Mouse (Mus musculus) hindbrain, embryonic 14.5 days (tissue): ENCODE measurements around the gene Myo18b. TPM values are rescaled to one million over a fixed set of nuclear protein-coding genes. Genes with fewer than 3 reads are reported as not detected.

Experiments used
- ATAC-seq: fragments of 200-750 bp; cut with Nextera tagmentation; 2 replicates; pipeline ENCODE4 v1.8.0; 2017; ENCODE audit warnings: moderate number of reproducible peaks, mild to moderate bottlenecking, moderate TSS enrichment, moderate library complexity; ENCODE audit not compliant: low FRiP score
- DNase-seq: peaks from one replicate; pipeline ENCODE4 v3.0.0-alpha.2; 2015; ENCODE audit warnings: low spot score
- H3K27ac ChIP-seq: fragments of 300-500 bp; sonication (generic); 2 replicates; pipeline ENCODE4 v1.5.1; 2014; ENCODE audit warnings: mild to moderate bottlenecking, moderate library complexity
- H3K27me3 ChIP-seq: fragments of 300-500 bp; sonication (generic); 2 replicates; pipeline ENCODE4 v1.6.1; 2014; ENCODE audit warnings: mild to moderate bottlenecking, low read length, mixed read lengths; ENCODE audit not compliant: control insufficient read depth, insufficient read depth
- H3K36me3 ChIP-seq: fragments of 300-500 bp; sonication (generic); replicated peaks from 2 replicates; pipeline ENCODE4 v1.6.1; 2014; ENCODE audit not compliant: control insufficient read depth, insufficient read depth
- H3K4me1 ChIP-seq: fragments of 300-500 bp; sonication (generic); replicated peaks from 2 replicates; pipeline ENCODE4 v1.6.1; 2014; ENCODE audit warnings: antibody characterized with exemption, low read length, mixed read lengths; ENCODE audit not compliant: control insufficient read depth, insufficient read depth
- H3K4me2 ChIP-seq: fragments of 300-500 bp; sonication (generic); replicated peaks from 2 replicates; pipeline ENCODE4 v1.6.1; 2014; ENCODE audit warnings: mild to moderate bottlenecking, moderate library complexity
- H3K4me3 ChIP-seq: fragments of 300-500 bp; sonication (generic); replicated peaks from 2 replicates; pipeline ENCODE4 v1.5.1; 2014; ENCODE audit warnings: mild to moderate bottlenecking, low read length
- H3K9ac ChIP-seq: fragments of 300-500 bp; sonication (generic); 2 replicates; pipeline ENCODE4 v1.6.1; 2014
- H3K9me3 ChIP-seq: fragments of 300-500 bp; sonication (generic); 2 replicates; pipeline ENCODE4 v1.6.1; 2016; ENCODE audit warnings: low read length; ENCODE audit not compliant: control insufficient read depth
- WGBS: fragments of 180-500 bp; shearing (Covaris S2); extraction: QIAGEN DNeasy Blood & Tissue Kit; methylation state at CpG from one replicate; pipeline ENCODE4 v1.1.7; 2014; 5-methylcytosine and 5-hydroxymethylcytosine counted together
- polyA plus RNA-seq: library from polyadenylated mRNA; unstranded; fragments of >200 nt; fragmentation: Nextera tagmentation; extraction: Ambion mirVana; gene quantifications from 2 replicates; pipeline ENCODE4 v1.2.1, GENCODE M21; 2014

Myo18b gene
- polyA plus RNA-seq, 1 experiment from 2014 or later = 1.4 TPM

DNA sequence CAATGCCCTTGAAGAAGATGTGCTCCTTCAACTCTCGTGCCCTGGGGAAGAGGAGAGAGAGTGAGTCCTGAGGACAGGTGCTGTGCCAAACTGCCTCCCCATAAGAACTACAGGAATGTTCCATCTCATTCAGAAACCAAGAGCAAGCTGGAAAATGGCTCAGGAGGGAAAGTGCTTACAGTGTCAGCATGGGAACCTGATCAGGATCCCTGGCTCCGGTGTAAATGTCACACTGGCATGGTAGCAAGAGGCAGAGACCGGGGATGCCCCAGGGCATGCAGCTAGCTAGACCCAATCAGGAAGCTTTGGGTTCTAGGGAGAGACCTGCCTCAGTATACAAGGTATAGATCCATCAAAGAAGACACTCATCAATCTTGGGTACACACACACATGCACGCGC lies 29.3 kb upstream of the Myo18b start:
- WGBS = 98% methylated on average over 5 of the region's 5 CpGs
- DNase-seq = no peak

DNA sequence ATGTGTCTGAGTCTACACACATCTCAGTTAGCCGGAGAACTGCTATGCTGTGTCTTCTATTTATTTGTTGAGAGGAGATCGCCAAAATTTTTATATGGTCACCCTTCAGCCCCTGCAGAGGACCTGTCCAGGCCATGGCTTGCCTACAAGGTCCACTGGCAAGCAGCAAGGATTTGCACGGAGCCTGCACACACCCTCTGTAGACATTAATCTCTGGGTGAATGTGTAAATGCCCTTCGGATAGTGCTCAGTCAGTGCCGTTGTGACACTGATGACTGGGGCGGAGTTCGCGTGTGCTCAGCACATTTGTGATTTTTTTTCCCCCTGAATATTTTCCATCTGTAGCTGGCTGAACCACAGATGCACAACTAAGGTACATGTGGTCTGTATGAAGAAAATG lies 28.6 kb upstream of the Myo18b start:
- H3K27me3 ChIP-seq = no peaks in the 10 kb centered on the region
- 0 out of 2 replicates have a peak, but pooled peaks cover 10% of the 10 kb centered on the region for H3K36me3 ChIP-seq
- no peak overlapping the region for H3K9ac ChIP-seq
- ATAC-seq (no peak), DNase-seq (no peak)
- no peak overlapping the region for H3K4me2 ChIP-seq
- 87% methylated on average over 8 of the region's 8 CpGs for WGBS
- no peaks in the 10 kb centered on the region for H3K9me3 ChIP-seq
- H3K27ac ChIP-seq = no peak overlapping the region
- no peaks in the 10 kb centered on the region for H3K4me1 ChIP-seq
- no peak overlapping the region for H3K4me3 ChIP-seq

More for the DNA sequence above, 29.3 kb upstream of the Myo18b start:
- no peak overlapping the region for H3K4me2 ChIP-seq
- no peak overlapping the region for H3K27ac ChIP-seq
- no peaks in the 10 kb centered on the region for H3K27me3 ChIP-seq
- no peaks in the 10 kb centered on the region for H3K4me1 ChIP-seq
- H3K9me3 ChIP-seq = no peaks in the 10 kb centered on the region
- ATAC-seq = no peak
- H3K36me3 ChIP-seq = 0 out of 2 replicates have a peak, but pooled peaks cover 12% of the 10 kb centered on the region
- H3K4me3 ChIP-seq = no peak overlapping the region
- no peak overlapping the region for H3K9ac ChIP-seq

- H3K27me3 ChIP-seq = no peaks in the 10 kb centered on the region
- H3K27ac ChIP-seq = no peak overlapping the region
- WGBS = 97% methylated on average over 14 of the region's 14 CpGs
- no peak overlapping the region for H3K9ac ChIP-seq
- H3K4me2 ChIP-seq = no peak overlapping the region
- no peaks in the 10 kb centered on the region for H3K4me1 ChIP-seq
- no peak for ATAC-seq
- H3K4me3 ChIP-seq = no peak overlapping the region
- H3K36me3 ChIP-seq = 0 out of 2 replicates have a peak, but pooled peaks cover 5% of the 10 kb centered on the region
- no peak for DNase-seq
- no peaks in the 10 kb centered on the region for H3K9me3 ChIP-seq
Measured at GRCm38 (mm10) chr5:112923841-112924240, 27.7 kb upstream of the Myo18b start.

DNA sequence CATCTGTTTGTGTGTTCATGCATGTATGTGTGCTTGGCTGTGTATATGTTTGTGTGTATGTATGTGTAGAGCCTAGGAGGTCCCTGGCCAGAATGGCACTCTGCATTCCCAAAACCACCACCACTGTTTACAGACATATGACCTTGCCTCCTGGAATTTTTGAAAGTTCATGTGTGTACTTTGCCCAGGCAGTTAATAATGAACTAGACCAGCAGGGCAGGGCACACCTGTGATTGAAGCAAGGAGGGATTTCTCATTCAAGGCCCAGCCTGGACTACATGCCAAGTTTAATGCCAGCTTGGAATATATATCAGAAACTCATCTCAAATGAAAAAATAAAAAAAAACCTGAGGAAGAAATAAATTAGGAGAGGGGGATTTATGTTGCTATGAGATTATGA lies 25.8 kb upstream of the Myo18b start:
- no peak overlapping the region for H3K27ac ChIP-seq
- H3K4me1 ChIP-seq = no peaks in the 10 kb centered on the region
- DNase-seq (no peak), ATAC-seq (no peak)
- no peaks in the 10 kb centered on the region for H3K9me3 ChIP-seq
- H3K9ac ChIP-seq = no peak overlapping the region
- H3K4me3 ChIP-seq = no peak overlapping the region
- H3K36me3 ChIP-seq = 0 out of 2 replicates have a peak, but pooled peaks cover 3% of the 10 kb centered on the region
- H3K27me3 ChIP-seq = no peaks in the 10 kb centered on the region
- H3K4me2 ChIP-seq = no peak overlapping the region

DNA sequence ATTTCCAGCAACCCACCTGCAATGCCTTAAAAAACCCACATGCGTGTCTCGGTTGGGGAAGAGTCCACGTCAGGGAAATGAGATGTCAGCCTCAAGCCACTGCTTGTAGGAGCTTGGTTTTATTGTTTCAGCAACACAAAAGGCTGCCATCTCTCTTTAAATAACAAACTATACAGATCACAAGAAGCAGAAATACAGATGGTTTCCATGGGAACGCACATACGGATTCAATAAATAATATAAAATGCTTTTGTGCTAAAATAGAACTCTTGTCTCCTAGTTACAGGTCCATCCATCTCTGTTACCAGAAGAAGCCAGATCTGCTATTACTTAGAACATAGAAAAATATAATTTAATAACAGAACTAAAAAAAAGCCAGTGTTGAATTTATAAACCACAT lies 14.2 kb upstream of the Myo18b start:
- ATAC-seq = no peak

GRCm38 (mm10) chr5:112908169-112908614 lies 12.0 kb upstream of the Myo18b start:
- H3K9ac ChIP-seq = no peak overlapping the region
- H3K36me3 ChIP-seq = no peaks in the 10 kb centered on the region; the same call in 1 of the 2 replicates
- no peaks in the 10 kb centered on the region for H3K9me3 ChIP-seq
- no peak for ATAC-seq
- H3K4me2 ChIP-seq = no peak overlapping the region
- no peak overlapping the region for H3K27ac ChIP-seq
- peaks cover 10% of the 10 kb centered on the region; the same call in 1 of the 2 replicates for H3K4me1 ChIP-seq
- 41% methylated on average over 2 of the region's 2 CpGs for WGBS
- no peak for DNase-seq
- no peaks in the 10 kb centered on the region for H3K27me3 ChIP-seq
- H3K4me3 ChIP-seq = no peak overlapping the region

More for the DNA sequence above, 14.2 kb upstream of the Myo18b start:
- Histone ChIP-seq H3K4me2 (no peak overlapping the region), H3K9me3 (no peaks in the 10 kb centered on the region), H3K4me3 (no peak overlapping the region), H3K27ac (peak overlapping the region; percentile 74), H3K9ac (no peak overlapping the region), H3K36me3 (no peaks in the 10 kb centered on the region; the same call in 1 of the 2 replicates), H3K4me1 (peaks cover 10% of the 10 kb centered on the region; the same call in 1 of the 2 replicates), H3K27me3 (no peaks in the 10 kb centered on the region)
- no peak for DNase-seq
- WGBS = 38% methylated on average over 5 of the region's 5 CpGs

GRCm38 (mm10) chr5:112907504-112907903 lies 11.3 kb upstream of the Myo18b start:
- Histone ChIP-seq H3K27ac (no peak overlapping the region), H3K4me3 (no peak overlapping the region), H3K36me3 (no peaks in the 10 kb centered on the region; the same call in 1 of the 2 replicates), H3K4me1 (peaks cover 10% of the 10 kb centered on the region; the same call in 1 of the 2 replicates), H3K9me3 (no peaks in the 10 kb centered on the region), H3K9ac (no peak overlapping the region), H3K4me2 (no peak overlapping the region), H3K27me3 (no peaks in the 10 kb centered on the region)
- WGBS = 89% methylated on average over 6 of the region's 6 CpGs
- ATAC-seq (no peak), DNase-seq (no peak)

DNA sequence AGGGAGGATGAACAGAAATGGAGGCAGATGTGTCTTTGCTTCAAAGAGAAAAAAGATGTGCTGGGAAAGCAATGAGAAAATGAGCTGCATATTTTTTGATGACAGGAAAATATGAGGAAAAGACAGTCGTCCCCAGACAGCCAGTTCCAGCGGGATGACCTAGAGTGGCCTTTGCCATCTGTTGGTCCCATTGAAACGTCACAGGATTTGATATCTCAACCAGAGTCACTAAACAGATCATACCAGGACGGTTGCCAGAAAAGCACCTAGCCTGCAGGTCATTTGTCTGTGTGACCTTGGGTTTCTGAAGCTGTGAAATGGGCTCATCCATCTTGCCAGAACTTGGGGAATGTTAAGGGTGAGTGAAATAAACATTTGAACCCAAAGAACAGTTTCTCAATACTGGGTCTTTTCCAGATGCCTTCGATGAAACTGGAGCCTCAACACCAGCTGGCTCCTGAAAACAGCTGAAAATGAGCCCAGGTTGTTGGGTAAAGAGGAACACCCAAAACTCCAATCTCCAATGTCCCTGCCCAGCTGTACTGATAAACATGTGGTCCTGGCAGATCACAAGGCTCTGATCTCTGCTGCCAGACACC lies 2.6 kb downstream of the Myo18b start:
- 81% methylated on average over 5 of the region's 5 CpGs for WGBS
- Histone ChIP-seq H3K9ac (no peak overlapping the region), H3K9me3 (no peaks in the 10 kb centered on the region), H3K4me3 (no peak overlapping the region), H3K4me1 (no peaks in the 10 kb centered on the region), H3K27me3 (no peaks in the 10 kb centered on the region), H3K36me3 (no peaks in the 10 kb centered on the region), H3K27ac (no peak overlapping the region), H3K4me2 (no peak overlapping the region)
- DNase-seq (no peak), ATAC-seq (no peak)

- Histone ChIP-seq H3K36me3 (no peaks in the 10 kb centered on the region), H3K9me3 (no peaks in the 10 kb centered on the region), H3K4me2 (no peak overlapping the region), H3K4me1 (no peaks in the 10 kb centered on the region), H3K27ac (no peak overlapping the region), H3K9ac (no peak overlapping the region), H3K4me3 (no peak overlapping the region), H3K27me3 (no peaks in the 10 kb centered on the region)
- DNase-seq (no peak), ATAC-seq (no peak)
Measured at GRCm38 (mm10) chr5:112892411-112892810, 3.8 kb downstream of the Myo18b start.

DNA sequence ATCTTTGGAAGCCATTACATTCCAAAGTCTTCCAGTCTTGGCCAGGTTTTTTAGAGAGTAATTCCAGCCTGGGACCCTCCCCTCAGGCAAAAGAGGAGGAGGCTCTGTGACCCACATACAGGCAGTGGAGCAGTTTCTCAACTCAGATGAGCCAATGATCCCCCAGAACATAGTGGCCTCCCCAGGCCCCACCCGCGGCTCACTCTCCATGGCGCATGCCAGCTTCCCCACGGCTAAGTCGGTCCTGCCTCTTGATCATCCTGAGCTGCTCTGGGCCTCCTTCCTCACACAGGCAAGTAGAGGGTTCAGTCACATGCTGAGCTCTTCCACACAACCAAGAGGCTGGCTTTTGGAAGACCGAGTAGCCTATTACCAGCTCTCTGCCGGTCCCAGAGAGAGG lies 7.5 kb downstream of the Myo18b start:
- Histone ChIP-seq H3K4me2 (no peak overlapping the region), H3K27me3 (no peaks in the 10 kb centered on the region), H3K27ac (no peak overlapping the region), H3K36me3 (no peaks in the 10 kb centered on the region), H3K9me3 (no peaks in the 10 kb centered on the region), H3K4me1 (peaks cover 8% of the 10 kb centered on the region; the same call in 1 of the 2 replicates), H3K9ac (no peak overlapping the region), H3K4me3 (no peak overlapping the region)
- WGBS = 62% methylated on average over 7 of the region's 7 CpGs
- no peak for DNase-seq
- ATAC-seq = no peak
